Mouse (Mus musculus) lung, embryonic 14.5 days (tissue): Measurements from ENCODE around the gene 6030445D17Rik. TPM values are rescaled to one million over a fixed set of nuclear protein-coding genes. Genes with fewer than 3 reads are reported as not detected.

Experiments
- ATAC-seq: fragments of 200-750 bp; cut with Nextera tagmentation; 2 replicates; pipeline ENCODE4 v1.8.0; 2017; ENCODE audit warnings: mild to moderate bottlenecking, moderate TSS enrichment, moderate library complexity; ENCODE audit not compliant: insufficient read depth
- DNase-seq: peaks from one replicate; pipeline ENCODE4 v3.0.0-alpha.2; 2015
- H3K27ac ChIP-seq: fragments of 300-500 bp; sonication (generic); 2 replicates; pipeline ENCODE4 v1.5.1; 2014; ENCODE audit warnings: low read depth, mild to moderate bottlenecking, moderate library complexity
- H3K27me3 ChIP-seq: fragments of 300-500 bp; sonication (generic); 2 replicates; pipeline ENCODE4 v1.6.1; 2014; ENCODE audit warnings: low read length, control low read depth; ENCODE audit not compliant: insufficient read depth
- H3K36me3 ChIP-seq: fragments of 300-500 bp; sonication (generic); 2 replicates; pipeline ENCODE4 v1.6.1; 2014; ENCODE audit warnings: control low read depth; ENCODE audit not compliant: insufficient read depth
- H3K4me1 ChIP-seq: fragments of 300-500 bp; sonication (generic); 2 replicates; pipeline ENCODE4 v1.6.1; 2014; ENCODE audit warnings: antibody characterized with exemption, control low read depth; ENCODE audit not compliant: insufficient read depth
- H3K4me2 ChIP-seq: fragments of 300-500 bp; sonication (generic); 2 replicates; pipeline ENCODE4 v1.6.1; 2014; ENCODE audit warnings: mild to moderate bottlenecking
- H3K4me3 ChIP-seq: fragments of 300-500 bp; sonication (generic); 2 replicates; pipeline ENCODE4 v1.5.1; 2014; ENCODE audit warnings: low read depth, low read length
- H3K9ac ChIP-seq: fragments of 300-500 bp; sonication (generic); 2 replicates; pipeline ENCODE4 v1.6.1; 2014
- H3K9me3 ChIP-seq: fragments of 300-500 bp; sonication (generic); 2 replicates; pipeline ENCODE4 v1.6.1; 2016; ENCODE audit warnings: low read depth, low read length, control low read depth
- CTCF ChIP-seq: IDR thresholded peaks from 2 replicates; pipeline ENCODE4 v1.5.1; 2016; ENCODE audit warnings: antibody characterized with exemption, low read depth
- WGBS: fragments of 180-500 bp; shearing (Covaris S2); extraction: QIAGEN DNeasy Blood & Tissue Kit; methylation state at CpG from one replicate; pipeline ENCODE4 v1.1.7; 2014; 5-methylcytosine and 5-hydroxymethylcytosine counted together
- polyA plus RNA-seq: library from polyadenylated mRNA; unstranded; fragments of >200 nt; fragmentation: Nextera tagmentation; extraction: Ambion mirVana; gene quantifications from 2 replicates; pipeline ENCODE4 v1.2.1, GENCODE M21; 2014

6030445D17Rik gene
- polyA plus RNA-seq, 1 experiment from 2014 or later: 0.30 TPM

GRCm38 (mm10) chr4:136505426-136506215 is 43.6 kb downstream of the 6030445D17Rik start:
- no peak for TF ChIP-seq CTCF
- DNase-seq: no peak
- WGBS: 47% methylated on average over 2 of the region's 2 CpGs
- Histone ChIP-seq H3K27me3 (no peaks in the 10 kb centered on the region), H3K9me3 (no peaks in the 10 kb centered on the region), H3K4me3 (no peak overlapping the region), H3K36me3 (no peaks in the 10 kb centered on the region), H3K9ac (no peak overlapping the region), H3K4me2 (no peak overlapping the region), H3K27ac (no peak overlapping the region), H3K4me1 (no peaks in the 10 kb centered on the region; the same call in 1 of the 2 replicates)
- ATAC-seq: no peak

- Histone ChIP-seq H3K27me3 (no peaks in the 10 kb centered on the region), H3K9ac (no peak overlapping the region), H3K36me3 (no peaks in the 10 kb centered on the region), H3K27ac (no peak overlapping the region), H3K4me2 (no peak overlapping the region), H3K9me3 (no peaks in the 10 kb centered on the region), H3K4me3 (no peak overlapping the region), H3K4me1 (0 out of 2 replicates have a peak, but pooled peaks cover 5% of the 10 kb centered on the region)
- 70% methylated on average over 1 of the region's 1 CpGs for WGBS
- DNase-seq (peak; percentile 40), ATAC-seq (no peak)
- TF ChIP-seq CTCF: peak; percentile 45
Measured at GRCm38 (mm10) chr4:136509857-136510256, 47.8 kb downstream of the 6030445D17Rik start.

GRCm38 (mm10) chr4:136511708-136512107 is 49.7 kb downstream of the 6030445D17Rik start:
- no peak overlapping the region for H3K4me3 ChIP-seq
- no peaks in the 10 kb centered on the region for H3K36me3 ChIP-seq
- DNase-seq (peak; percentile 48), ATAC-seq (no peak)
- no peaks in the 10 kb centered on the region for H3K9me3 ChIP-seq
- no peaks in the 10 kb centered on the region for H3K27me3 ChIP-seq
- no peak overlapping the region for H3K4me2 ChIP-seq
- 0 out of 2 replicates have a peak, but pooled peaks cover 5% of the 10 kb centered on the region for H3K4me1 ChIP-seq
- no peak overlapping the region for H3K9ac ChIP-seq
- 36% methylated on average over 4 of the region's 4 CpGs for WGBS
- no peak overlapping the region for H3K27ac ChIP-seq
- TF ChIP-seq CTCF: no peak

- no peak overlapping the region for H3K27ac ChIP-seq
- no peaks in the 10 kb centered on the region for H3K36me3 ChIP-seq
Measured at GRCm38 (mm10) chr4:136512905-136513304, 50.9 kb downstream of the 6030445D17Rik start.

More at GRCm38 (mm10) chr4:136512905-136513304, 50.9 kb downstream of the 6030445D17Rik start:
- no peaks in the 10 kb centered on the region for H3K27me3 ChIP-seq
- ATAC-seq (no peak), DNase-seq (no peak)
- TF ChIP-seq CTCF: no peak
- no peak overlapping the region for H3K9ac ChIP-seq
- no peak overlapping the region for H3K4me3 ChIP-seq
- H3K4me2 ChIP-seq: no peak overlapping the region
- H3K4me1 ChIP-seq: 0 out of 2 replicates have a peak, but pooled peaks cover 5% of the 10 kb centered on the region
- H3K9me3 ChIP-seq: no peaks in the 10 kb centered on the region

Other genes starting within 250 kb of the 6030445D17Rik start
- gene Tcea3, start 214.5 kb upstream of the 6030445D17Rik start, polyA plus RNA-seq: 12.0 and 14.3 TPM in 2 replicates
- gene Zfp46, start 177.6 kb upstream of the 6030445D17Rik start, polyA plus RNA-seq: 27.7 and 31.2 TPM in 2 replicates
- gene Hnrnpr, start 151.3 kb upstream of the 6030445D17Rik start, polyA plus RNA-seq: 181 and 202 TPM in 2 replicates
- 0.07 TPM in 1 of 2 replicates, not detected in the other for gene Htr1d, start 38.7 kb upstream of the 6030445D17Rik start, polyA plus RNA-seq
- 111 and 140 TPM in 2 replicates for gene Luzp1, start 7.5 kb downstream of the 6030445D17Rik start, polyA plus RNA-seq
- gene Kdm1a, start 140.5 kb downstream of the 6030445D17Rik start, polyA plus RNA-seq: 56.5 and 58.8 TPM in 2 replicates
- gene Tex46, start 148.2 kb downstream of the 6030445D17Rik start, polyA plus RNA-seq: not detected in 2 replicates
- gene Lactbl1, start 160.4 kb downstream of the 6030445D17Rik start, polyA plus RNA-seq: not detected in 2 replicates